Mouse (Mus musculus): ENCODE data around the gene Sema7a.

GRCm38 (mm10) chr9:57907206-57907605, 32.7 kb upstream of the Sema7a start:
- no peak for TF ChIP-seq GATA1 (IDR thresholded peaks at IDR 0.05; ENCODE audit: low read length)
- no peak for TF ChIP-seq TAL1 (IDR thresholded peaks at IDR 0.05; ENCODE audit: low read length)
